Mouse (Mus musculus) megakaryocyte, embryonic 14.5 days (primary cell): Measurements from ENCODE around the gene Evc.

Experiments
- FLI1 ChIP-seq: IDR thresholded peaks from 2 replicates; pipeline ENCODE4 v1.6.1; 2012; ENCODE audit warnings: low read length, inconsistent platforms, mixed read lengths
- GATA1 ChIP-seq: IDR thresholded peaks from 3 replicates; pipeline ENCODE4 v1.6.1; 2012; ENCODE audit warnings: mixed read lengths, low read length, inconsistent platforms, borderline replicate concordance

GRCm38 (mm10) chr5:37296717-37297116 lies 40.0 kb downstream of the Evc start:
- TF ChIP-seq GATA1 (no peak), FLI1 (no peak)
